Mouse (Mus musculus) inflammation-experienced regulatory T-cells, adult 16 weeks (primary cell): ENCODE results near the gene Olfr91. TPM values are rescaled to one million over a fixed set of nuclear protein-coding genes. Genes with fewer than 3 reads are reported as not detected.

Experiments
- polyA plus RNA-seq: library from polyadenylated mRNA; unstranded; fragments of 100-300 nt; shearing (Covaris generic); gene quantifications from one replicate; pipeline ENCODE4 v1.2.1, GENCODE M21; 2017

Gene Olfr91
- polyA plus RNA-seq, result not detected

DNA sequence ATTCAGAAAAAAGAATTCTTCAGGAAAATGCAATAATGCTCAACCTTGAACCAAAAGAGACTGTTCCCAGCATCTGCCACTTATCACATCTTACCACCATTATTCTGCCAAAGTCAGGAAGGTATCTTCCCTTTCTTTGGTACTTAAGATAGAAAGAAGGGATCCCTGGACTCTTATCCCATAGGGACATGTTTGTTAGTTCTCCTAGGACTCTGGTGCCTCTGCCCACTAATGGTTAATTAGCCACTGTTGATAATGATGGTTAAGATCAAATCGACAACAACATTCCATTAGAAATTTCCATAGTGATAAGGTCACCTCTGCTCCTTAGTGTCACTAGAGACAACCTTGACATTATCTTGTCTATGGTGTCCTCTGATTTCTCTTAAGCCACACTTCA lies at the start of gene Olfr91:
TSS of gene Olfr91 (minus strand) at position 101 of the 400 bp plus-strand sequence.

DNA sequence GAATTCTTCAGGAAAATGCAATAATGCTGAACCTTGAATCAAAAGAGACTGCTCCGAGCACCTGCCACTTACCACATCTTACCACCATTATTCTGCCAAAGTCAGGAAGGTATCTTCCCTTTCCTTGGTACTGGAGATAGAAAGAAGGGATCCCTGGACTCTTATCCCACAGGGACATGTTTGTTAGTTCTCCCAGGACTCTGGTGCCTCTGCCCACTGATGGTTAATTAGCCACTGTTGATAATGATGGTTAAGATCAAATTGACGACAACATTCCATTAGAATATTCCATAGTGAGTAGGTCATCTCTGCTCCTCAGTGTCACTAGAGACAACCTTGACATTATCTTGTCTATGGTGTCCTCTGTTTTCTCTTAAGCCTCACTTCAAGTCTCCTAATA lies 21.9 kb upstream of the Olfr91 start, which contains the start of gene Olfr92:
TSS of gene Olfr92 (minus strand) at position 101 of the 400 bp plus-strand sequence.

DNA sequence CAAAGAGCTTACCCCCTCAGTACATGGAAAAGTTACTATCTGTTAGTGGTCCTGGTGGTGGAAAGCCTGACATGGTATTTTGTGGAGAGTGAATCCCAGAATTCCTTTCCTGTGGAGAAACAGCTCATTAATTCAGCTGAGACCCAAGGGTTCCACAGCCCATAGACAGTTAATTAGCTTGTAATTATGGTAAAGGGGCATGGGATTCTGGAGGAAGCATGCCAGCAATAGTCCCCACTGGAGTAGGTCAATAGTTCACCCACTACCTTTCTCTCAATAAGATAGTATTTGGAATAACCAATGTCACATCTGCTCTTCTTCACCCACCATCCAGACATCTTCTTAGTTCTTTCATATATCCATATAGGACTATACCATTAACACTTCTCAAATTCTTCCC lies 9.7 kb downstream of the Olfr91 start, which contains the start of gene Olfr90:
TSS of gene Olfr90 (minus strand) at position 101 of the 400 bp plus-strand sequence.

DNA sequence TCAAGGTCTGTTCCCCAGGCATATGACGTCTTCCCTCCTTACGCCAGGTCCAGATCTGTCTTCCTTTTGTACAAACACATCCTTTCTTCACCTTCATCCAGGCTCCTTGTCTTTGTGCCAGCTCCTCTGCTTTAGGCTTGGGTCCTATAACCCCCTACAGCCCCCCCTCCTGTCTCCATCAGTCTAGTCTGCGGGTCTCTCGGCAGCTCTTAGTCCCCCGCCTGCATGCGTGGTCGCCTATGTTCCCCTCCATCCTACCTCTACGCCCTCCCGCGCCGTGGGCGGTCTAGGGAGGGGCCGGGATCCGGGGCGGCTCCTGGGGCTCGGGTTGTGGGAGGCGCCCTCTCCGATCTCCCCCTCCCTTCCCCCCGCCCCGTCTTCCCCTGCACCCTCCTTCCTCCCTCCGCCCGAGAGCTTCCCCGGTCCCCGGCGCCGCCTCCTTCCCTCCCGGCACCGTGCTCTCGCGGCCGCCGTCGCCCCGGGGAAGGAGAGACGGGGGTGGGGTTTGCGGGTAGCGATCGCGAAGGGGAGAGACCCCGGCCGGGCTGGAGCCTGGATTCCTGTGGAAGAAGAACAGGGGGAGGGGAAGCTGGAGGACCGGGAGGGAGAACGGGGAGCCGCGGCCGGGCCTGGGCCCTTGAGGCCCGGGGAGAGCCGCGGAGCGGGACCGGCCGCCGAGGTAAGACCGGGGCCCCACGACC lies 52.3 kb downstream of the Olfr91 start, which contains the start of gene Gabbr1:
TSS of gene Gabbr1 (plus strand) at position 356 of the 701 bp plus-strand sequence.

Other genes with a start within 250 kb of the Olfr91 start
- gene Trim15, start 231.1 kb downstream of the Olfr91 start, polyA plus RNA-seq, result 0.33 TPM
- 0.55 TPM for gene Trim10, start 228.7 kb downstream of the Olfr91 start, polyA plus RNA-seq
- not detected for gene Trim40, start 208.2 kb downstream of the Olfr91 start, polyA plus RNA-seq
- gene Trim31, start 200.2 kb downstream of the Olfr91 start, polyA plus RNA-seq, result not detected
- 0.49 TPM for gene Rnf39, start 155.4 kb downstream of the Olfr91 start, polyA plus RNA-seq
- gene Ppp1r11, start 146.5 kb downstream of the Olfr91 start, polyA plus RNA-seq, result 173 TPM
- gene Znrd1, start 139.7 kb downstream of the Olfr91 start, polyA plus RNA-seq, result 93.5 TPM
- 5.4 TPM for gene Znrd1as, start 139.7 kb downstream of the Olfr91 start, polyA plus RNA-seq
- gene 2410137M14Rik, start 117.0 kb downstream of the Olfr91 start, polyA plus RNA-seq, result not detected
- gene H2-M5, start 108.7 kb downstream of the Olfr91 start, polyA plus RNA-seq, result 0.54 TPM
- gene Zfp57, start 97.1 kb downstream of the Olfr91 start, polyA plus RNA-seq, result not detected
- not detected for gene Mog, start 74.9 kb downstream of the Olfr91 start, polyA plus RNA-seq
- 10.6 TPM for gene Gabbr1, start 52.3 kb downstream of the Olfr91 start, polyA plus RNA-seq
- not detected for gene Olfr90, start 9.8 kb downstream of the Olfr91 start, polyA plus RNA-seq
- not detected for gene Olfr92, start 21.8 kb upstream of the Olfr91 start, polyA plus RNA-seq
- gene Olfr93, start 63.2 kb upstream of the Olfr91 start, polyA plus RNA-seq, result not detected
- gene Ubd, start 95.6 kb upstream of the Olfr91 start, polyA plus RNA-seq, result 0.95 TPM
- not detected for gene Olfr94, start 102.7 kb upstream of the Olfr91 start, polyA plus RNA-seq
- not detected for gene Olfr95, start 114.8 kb upstream of the Olfr91 start, polyA plus RNA-seq
- gene Olfr96, start 121.9 kb upstream of the Olfr91 start, polyA plus RNA-seq, result not detected
- not detected for gene Olfr97, start 139.1 kb upstream of the Olfr91 start, polyA plus RNA-seq
- gene Olfr98, start 165.5 kb upstream of the Olfr91 start, polyA plus RNA-seq, result not detected
- 143 TPM for gene H2-M3, start 171.9 kb upstream of the Olfr91 start, polyA plus RNA-seq
- 4.3 TPM for gene Olfr99, start 185.2 kb upstream of the Olfr91 start, polyA plus RNA-seq
- gene Olfr101, start 206.0 kb upstream of the Olfr91 start, polyA plus RNA-seq, result not detected
- not detected for gene Olfr102, start 218.8 kb upstream of the Olfr91 start, polyA plus RNA-seq
- gene Olfr103, start 241.4 kb upstream of the Olfr91 start, polyA plus RNA-seq, result not detected